Mouse (Mus musculus) G1E (cell line): ENCODE results near the gene L1cam.

Source experiments
- CTCF ChIP-seq: IDR thresholded peaks from 2 replicates; pipeline ENCODE4 v1.5.1; 2012; ENCODE audit warnings: low read depth, low read length, inconsistent platforms, mixed read lengths
- POLR2AphosphoS5 ChIP-seq: IDR thresholded peaks from 2 replicates; pipeline ENCODE4 v1.6.1; 2012; ENCODE audit warnings: low read depth, low read length, inconsistent platforms; ENCODE audit not compliant: insufficient replicate concordance
- TAL1 ChIP-seq: conservative IDR thresholded peaks from 2 replicates; pipeline ENCODE4 v1.6.1; 2012; ENCODE audit warnings: low read depth, low read length, inconsistent platforms, mixed read lengths

GRCm38 (mm10) chrX:73835731-73836130, 60.2 kb downstream of the L1cam start:
- no peak for TF ChIP-seq CTCF
- no peak for TF ChIP-seq POLR2AphosphoS5
- no peak for TF ChIP-seq TAL1
